7 mouse cellular contexts compared by ENCODE assay signal in the genomic region with DNA sequence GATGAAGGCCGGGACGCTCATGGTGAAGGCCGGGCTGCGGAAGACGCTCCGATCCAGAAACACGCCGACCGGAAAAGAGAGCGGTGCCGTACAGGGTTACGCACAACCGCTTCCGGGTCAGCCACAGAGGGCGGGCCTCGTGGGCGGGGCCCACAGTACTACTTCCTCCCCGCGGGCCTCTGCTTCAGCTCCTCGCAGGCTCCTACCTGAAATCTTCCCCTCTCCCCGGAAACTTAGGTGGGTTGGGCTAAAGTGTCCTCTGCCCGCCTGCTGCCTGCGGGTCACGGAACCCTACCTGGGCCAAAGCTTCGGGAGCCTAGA. TPM values are rescaled to one million over a fixed set of nuclear protein-coding genes. Genes with fewer than 3 reads are reported as not detected.
A peak's percentile ranks its signal among the peaks of the same experiment; 100 is the strongest.
DNase-seq lines count a peak whose midpoint lies in the region; ATAC-seq lines count a peak whose summit lies in the region.

Eif3m (minus strand) TSS at position 114 of the 321 bp plus-strand sequence.

- peak; percentile 91 for DNase-seq in adrenal gland, adult 8-10 months
- DNase-seq in embryo, embryonic 9.5 days (ENCODE audit: extremely low spot score): peak; percentile 93
- peak; percentile 88 to 95 for DNase-seq in gastrocnemius, postnatal 4 days (ENCODE audit: low spot score in 2 of 2)
- peak; percentile 92 to 93 for DNase-seq in left cerebral cortex, postnatal 36 days (ENCODE audit: low spot score in 2 of 2)
- peak; percentile 99 for DNase-seq in midbrain, embryonic 11.5 days (ENCODE audit: low spot score, missing footprints)
- peak; percentile 75 for DNase-seq in skeletal muscle tissue, adult 2 months (ENCODE audit: low read depth, low spot score)

- H3K9ac ChIP-seq in intestine, embryonic 16.5 days (ENCODE audit: low read depth, low read length): peak within 1 kb of the TSS; percentile 92
- H3K9ac ChIP-seq in midbrain, embryonic 11.5 days (ENCODE audit: low read length): peak within 1 kb of the TSS; percentile 88

- peak within 1 kb of the TSS; percentile 83 for H3K27ac ChIP-seq in intestine, embryonic 16.5 days (ENCODE audit: low read length)
- H3K27ac ChIP-seq in midbrain, embryonic 11.5 days (ENCODE audit: low read depth, low read length): peak within 1 kb of the TSS; percentile 22; the same call in 1 of the 2 replicates

- WGBS in intestine, embryonic 16.5 days: under 1% methylated on average over 25 of the region's 25 CpGs
- WGBS in midbrain, embryonic 11.5 days: under 1% methylated on average over 25 of the region's 25 CpGs

- intact Hi-C loops in left cerebral cortex, postnatal 36 days (cut with DNase I): loop anchor here (2.0 kb wide), 1 partner anchor 200 kb away; the partner anchor contains the start of gene Qser1

- H3K4me1 ChIP-seq in intestine, embryonic 16.5 days (ENCODE audit: control insufficient read depth, insufficient read depth, low read length): peaks cover 6% of the 10 kb centered on the region
- H3K4me1 ChIP-seq in midbrain, embryonic 11.5 days (ENCODE audit: control insufficient read depth, insufficient read depth, low read length): peaks cover 4% of the 10 kb centered on the region; the same call in 1 of the 2 replicates

- H3K4me2 ChIP-seq in intestine, embryonic 16.5 days (ENCODE audit: low read depth, low read length): peak within 1 kb of the TSS; percentile 69
- peak within 1 kb of the TSS; percentile 60 for H3K4me2 ChIP-seq in midbrain, embryonic 11.5 days

- H3K27me3 ChIP-seq in intestine, embryonic 16.5 days (replicated peaks; ENCODE audit: control insufficient read depth, insufficient read depth, low read length): no peaks in the 10 kb centered on the region
- H3K27me3 ChIP-seq in midbrain, embryonic 11.5 days (ENCODE audit: control insufficient read depth, insufficient read depth, low read length): no peaks in the 10 kb centered on the region

- ATAC-seq in intestine, embryonic 16.5 days: peak; percentile 100
- ATAC-seq in midbrain, embryonic 11.5 days (ENCODE audit: low FRiP score): peak; percentile 100

- H3K9me3 ChIP-seq in intestine, embryonic 16.5 days (ENCODE audit: control insufficient read depth, low read length): no peaks in the 10 kb centered on the region
- no peaks in the 10 kb centered on the region for H3K9me3 ChIP-seq in midbrain, embryonic 11.5 days (ENCODE audit: control insufficient read depth, low read length)

- H3K4me3 ChIP-seq in intestine, embryonic 16.5 days (ENCODE audit: low read length): peak within 1 kb of the TSS; percentile 90
- peak within 1 kb of the TSS; percentile 78 for H3K4me3 ChIP-seq in midbrain, embryonic 11.5 days (ENCODE audit: low read depth, low read length)

- H3K36me3 ChIP-seq in intestine, embryonic 16.5 days (ENCODE audit: control insufficient read depth, insufficient read depth, low read length): no peaks in the 10 kb centered on the region
- H3K36me3 ChIP-seq in midbrain, embryonic 11.5 days (ENCODE audit: control insufficient read depth, insufficient read depth, low read length): peaks cover 10% of the 10 kb centered on the region

RNA-seq across cellular contexts. Expression of gene Eif3m, which starts in this region (rescaled TPM):
- total RNA-seq in adrenal gland, adult 8-10 months (2022): 100 to 1,000 TPM; 138 to 156 (median 148) TPM
- total RNA-seq in gastrocnemius, postnatal 4 days (2021): 100 to 1,000 TPM; 134 to 136 TPM
- 199 and 227 TPM in 2 replicates for polyA plus RNA-seq in intestine, embryonic 16.5 days (2015; fragmentation: Nextera tagmentation; extraction: Ambion mirVana)
- 10 to 100 TPM; 83.5 to 85.4 TPM for total RNA-seq in left cerebral cortex, postnatal 36 days (2021)
- polyA plus RNA-seq in midbrain, embryonic 11.5 days (2014; fragmentation: Nextera tagmentation; extraction: Ambion mirVana): 291 and 301 TPM in 2 replicates

Comparison
In these comparisons a context has a peak if more than half of its experiments do, and no peak if none do; other contexts are left out.
1. Peak in every context shown above with its lines: DNase-seq, ATAC-seq, H3K4me3 ChIP-seq and H3K27ac ChIP-seq.